Mouse (Mus musculus): ENCODE results near the gene Elmo1.

Gene Elmo1

DNA sequence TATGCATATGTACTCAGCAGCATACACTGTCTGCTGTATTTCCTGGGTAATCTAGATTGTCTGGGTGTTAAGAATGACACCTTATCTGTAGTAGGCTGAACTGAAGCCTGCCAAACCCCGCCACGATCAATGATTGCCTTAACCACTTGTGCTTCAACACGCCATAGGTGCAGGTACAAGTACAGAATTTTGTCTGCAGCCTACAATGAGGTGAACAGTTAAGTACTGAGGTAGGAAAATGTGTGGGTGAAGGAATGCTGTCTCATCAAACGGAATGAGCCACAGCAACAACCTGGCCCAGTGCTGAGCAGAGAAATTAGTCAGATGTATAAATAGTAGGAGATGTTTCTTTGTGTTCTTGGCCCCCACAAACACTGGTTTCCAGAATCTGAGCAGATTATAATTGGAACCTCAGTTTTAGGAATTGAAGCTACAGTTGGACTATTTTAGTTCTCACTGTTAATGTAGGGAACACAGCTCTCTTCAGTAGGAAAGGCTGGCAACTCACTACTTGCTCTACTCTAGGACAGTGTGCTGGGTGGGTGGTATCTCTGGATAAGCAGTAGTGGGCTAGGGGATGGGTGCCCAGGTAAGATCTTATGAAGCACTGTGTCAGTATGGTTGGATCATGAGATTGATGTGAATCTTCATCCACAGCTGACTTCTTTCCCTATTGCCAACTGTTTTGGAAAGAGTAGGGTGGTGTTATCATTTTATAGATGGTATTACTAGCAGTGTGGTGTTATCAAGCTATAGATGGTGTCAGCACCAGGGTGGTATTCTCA is 4.7 kb downstream of the Elmo1 start:
- DNase-seq, result no peak

GRCm38 (mm10) chr13:20097006-20097617 is 6.7 kb downstream of the Elmo1 start:
- no peak for DNase-seq

GRCm38 (mm10) chr13:20097934-20098593 is 7.7 kb downstream of the Elmo1 start:
- no peak for DNase-seq

GRCm38 (mm10) chr13:20098594-20098965 is 8.2 kb downstream of the Elmo1 start:
- DNase-seq, result no peak

DNA sequence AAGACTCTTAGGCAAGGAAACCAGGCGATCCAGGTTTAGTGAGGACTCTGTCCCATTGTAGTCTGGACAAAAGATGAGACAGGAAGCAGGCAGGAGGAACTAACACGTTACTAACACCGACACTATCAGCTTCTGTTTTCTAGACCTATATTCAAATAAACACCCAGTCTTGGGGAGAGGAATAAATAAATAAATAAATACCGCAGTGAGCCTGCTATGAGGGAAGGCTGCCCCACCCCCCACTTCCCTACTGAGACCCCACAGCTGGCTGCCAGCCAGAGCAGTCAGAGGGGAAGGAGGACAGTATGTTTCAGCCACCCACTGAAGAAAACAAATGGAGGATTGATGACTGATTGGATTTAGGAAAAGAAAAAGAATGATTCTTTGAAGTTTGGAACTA is 9.2 kb downstream of the Elmo1 start:
- DNase-seq, result peak; percentile 58

DNA sequence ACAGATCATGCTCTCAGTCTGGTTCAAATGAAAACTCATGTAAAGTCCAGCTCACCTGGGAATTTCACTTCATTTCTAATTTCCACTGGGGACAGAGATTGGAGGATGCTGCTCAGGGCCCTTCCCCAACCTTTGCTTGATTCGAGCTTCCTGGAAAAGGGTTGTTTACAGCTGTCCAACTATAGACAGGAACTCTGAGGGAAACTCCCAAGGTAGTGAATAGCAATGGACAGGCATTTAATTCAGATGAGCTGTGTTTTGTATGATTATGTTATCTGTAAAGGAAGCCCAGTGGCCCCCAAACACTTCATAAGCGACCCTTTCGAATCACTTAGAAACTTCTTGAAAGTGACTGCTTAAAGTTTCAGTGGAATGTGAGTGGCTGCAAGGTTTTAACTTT is 10.0 kb downstream of the Elmo1 start:
- DNase-seq, result no peak

- no peak for DNase-seq
Observed at GRCm38 (mm10) chr13:20101691-20102090, 11.3 kb downstream of the Elmo1 start.

GRCm38 (mm10) chr13:20104791-20105190 is 14.4 kb downstream of the Elmo1 start:
- DNase-seq, result no peak

DNA sequence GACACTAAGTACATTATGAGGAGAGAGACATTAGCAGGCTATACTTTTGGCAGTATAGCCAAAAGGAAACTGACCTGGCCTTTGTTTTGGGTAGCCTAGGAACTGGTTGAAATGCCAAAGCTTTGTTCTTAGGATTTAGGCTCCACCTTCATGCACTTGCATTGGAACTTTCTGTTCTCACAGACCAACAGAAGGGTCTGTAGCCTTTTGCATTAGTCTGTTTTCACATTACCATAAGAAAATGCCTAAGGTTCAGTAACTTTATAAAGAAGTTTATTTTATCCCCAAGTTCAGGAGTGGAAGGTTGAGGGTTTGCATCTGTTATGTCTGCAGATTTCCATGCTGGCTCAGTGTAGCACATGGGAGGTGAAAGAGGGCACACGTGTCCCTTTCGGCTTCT is 15.6 kb downstream of the Elmo1 start:
- peak; percentile 51 for DNase-seq

- peak; percentile 42 for DNase-seq
Observed at GRCm38 (mm10) chr13:20107953-20108498, 17.6 kb downstream of the Elmo1 start.

DNA sequence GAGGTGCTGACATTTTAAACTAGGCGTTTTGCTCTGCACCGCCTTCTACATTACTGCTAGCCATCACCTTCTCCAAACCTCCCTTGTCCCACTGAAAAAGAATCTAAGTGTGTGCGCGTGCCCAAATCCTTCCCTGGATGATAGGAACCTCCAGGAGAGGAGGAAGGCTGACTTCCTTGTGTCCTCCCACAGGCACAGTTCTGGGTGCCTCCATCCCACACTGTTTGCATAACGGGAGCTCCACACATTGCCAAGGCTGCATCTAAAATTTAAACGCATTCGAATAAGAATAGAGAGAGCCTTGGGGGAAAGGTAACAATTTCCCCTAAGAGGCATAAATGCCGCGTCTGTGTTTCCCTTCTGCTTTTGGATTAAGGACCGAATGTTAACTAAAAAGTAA is 18.6 kb downstream of the Elmo1 start:
- no peak for DNase-seq

DNA sequence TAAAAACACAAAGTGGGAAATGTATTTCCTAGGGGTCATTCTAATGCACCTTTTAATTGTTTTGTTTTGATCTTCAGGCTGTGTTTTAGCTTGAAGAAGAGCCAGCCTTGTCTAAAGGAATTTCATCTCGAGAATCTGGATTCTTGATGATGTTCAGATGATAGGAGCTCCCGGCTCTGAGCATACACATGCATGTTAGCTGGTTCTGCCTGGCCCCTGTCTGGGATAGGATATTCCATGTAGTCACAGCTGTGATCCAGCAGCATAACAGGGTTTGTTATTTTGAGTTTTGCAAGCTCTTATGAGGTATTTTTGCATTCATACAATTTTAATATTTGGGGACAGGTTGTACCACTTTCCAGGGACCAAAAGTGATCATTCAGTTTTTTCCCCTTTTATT is 19.1 kb downstream of the Elmo1 start:
- DNase-seq, result no peak

GRCm38 (mm10) chr13:20109987-20110680 is 19.7 kb downstream of the Elmo1 start:
- no peak for DNase-seq

GRCm38 (mm10) chr13:20111256-20111800 is 20.9 kb downstream of the Elmo1 start:
- DNase-seq, result no peak

DNA sequence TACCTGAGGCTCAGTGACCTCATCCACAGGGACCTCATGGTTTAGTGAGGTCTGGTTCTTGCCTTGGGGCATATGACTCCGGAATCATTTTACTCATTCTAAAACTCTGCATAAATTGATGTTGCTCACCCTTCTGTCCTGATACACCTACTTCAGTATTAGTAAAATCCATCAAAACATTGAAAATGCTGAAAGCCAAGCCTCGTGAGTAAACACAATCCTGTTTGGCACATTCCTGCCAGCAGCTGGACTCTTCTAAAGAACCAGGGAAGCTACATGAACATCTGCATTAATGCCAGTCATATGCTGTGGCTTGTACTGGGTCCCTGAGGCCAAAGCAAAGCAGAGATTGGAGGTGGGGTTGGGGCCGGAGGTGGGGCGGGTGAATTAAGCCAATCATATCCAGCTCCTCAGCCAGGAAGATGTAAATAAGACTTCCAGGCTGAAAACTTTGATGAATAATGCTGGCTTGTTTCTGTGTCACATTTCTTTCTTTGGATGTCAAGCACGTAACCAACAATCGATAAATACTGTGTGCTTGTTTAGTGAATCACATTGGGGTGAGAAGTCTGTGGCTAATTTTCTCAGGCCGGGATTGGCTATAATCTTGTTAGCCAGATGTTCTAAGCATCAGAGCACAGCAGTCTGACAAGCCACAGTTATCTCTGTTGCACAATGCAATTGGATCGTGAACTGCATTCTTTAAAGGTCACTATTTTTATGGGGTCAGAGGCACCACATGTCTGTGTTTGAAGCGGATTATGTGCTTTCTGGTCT is 24.9 kb downstream of the Elmo1 start:
- DNase-seq, result peak; percentile 53

DNA sequence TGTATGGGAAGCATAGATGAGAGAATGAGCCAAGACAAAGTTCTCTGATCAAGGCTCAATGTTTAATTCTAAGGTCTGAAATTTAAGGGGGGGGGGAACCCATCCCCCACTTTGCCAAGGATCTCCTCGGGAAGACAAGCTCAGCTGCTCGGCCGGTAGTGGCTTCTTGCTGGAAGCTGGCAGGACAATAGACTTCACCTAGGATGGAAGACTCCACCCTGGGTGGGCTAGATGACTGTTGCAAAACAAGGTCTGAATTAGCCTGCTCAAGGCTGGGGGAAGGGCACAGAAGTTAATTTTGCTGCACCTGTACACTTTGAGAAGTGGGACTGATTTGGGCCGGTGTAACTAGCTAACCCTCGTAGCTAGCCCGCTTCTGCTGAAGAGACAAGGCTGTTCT is 25.6 kb downstream of the Elmo1 start:
- no peak for DNase-seq

- DNase-seq, result peak; percentile 69
Observed at GRCm38 (mm10) chr13:20116868-20117510, 26.6 kb downstream of the Elmo1 start.

DNA sequence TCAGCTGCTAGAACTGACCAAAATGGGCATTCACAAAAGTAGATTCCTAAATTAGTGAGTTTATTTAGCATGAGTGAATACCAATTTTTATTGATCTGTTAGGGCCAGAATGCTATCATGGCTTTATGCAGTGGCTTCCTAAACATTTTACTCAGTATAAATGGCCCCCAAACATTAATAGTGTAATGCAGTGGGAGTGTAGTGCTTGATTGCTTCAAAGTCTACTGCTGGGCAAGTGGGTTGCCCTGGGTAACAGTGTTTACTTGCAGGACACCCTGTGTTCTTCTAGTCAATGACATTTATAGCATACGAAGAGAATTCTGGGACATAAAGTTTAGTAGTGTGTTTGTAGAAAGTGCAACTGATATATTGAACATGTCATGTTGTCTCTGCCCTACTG is 27.3 kb downstream of the Elmo1 start:
- DNase-seq, result no peak

DNA sequence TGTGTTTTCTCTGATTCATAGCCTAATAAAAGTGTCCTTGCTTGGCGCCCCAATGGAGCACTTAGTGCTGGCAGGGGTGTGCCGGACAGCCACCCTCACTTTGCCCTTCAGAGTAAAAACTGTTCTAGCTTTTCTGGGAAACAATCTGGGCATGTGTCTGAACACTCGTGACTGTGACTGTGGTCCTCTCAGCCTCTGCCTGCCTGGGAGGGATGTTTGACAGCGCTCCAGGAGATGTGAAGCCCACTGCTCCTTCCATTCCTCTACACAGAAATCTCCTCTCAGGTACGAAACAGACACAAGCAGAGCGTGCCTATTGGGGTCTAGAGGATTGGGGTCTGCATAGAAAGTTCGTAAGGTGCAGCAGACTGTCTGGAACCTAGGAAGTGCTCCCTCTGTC is 28.5 kb downstream of the Elmo1 start:
- DNase-seq, result no peak

DNA sequence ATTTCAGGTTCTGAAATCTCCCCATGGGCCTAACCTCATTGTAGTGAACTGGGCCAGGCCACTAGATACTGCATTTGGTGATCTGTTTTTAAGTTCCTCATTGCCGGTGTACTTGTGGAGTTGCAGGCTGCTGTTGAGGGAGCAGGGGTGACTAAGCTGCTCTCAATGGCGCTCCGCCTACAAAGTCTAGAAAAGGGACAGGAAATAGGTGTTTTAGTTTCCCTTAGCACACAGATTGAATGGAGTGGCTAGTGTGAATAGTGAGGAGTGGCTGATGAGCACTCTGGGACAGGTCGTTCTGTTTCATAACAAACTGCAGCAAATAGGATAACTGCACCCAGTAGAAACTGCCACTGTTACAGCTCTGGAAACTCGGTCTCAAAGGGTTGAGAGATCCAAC is 30.3 kb downstream of the Elmo1 start:
- peak; percentile 71 for DNase-seq

DNA sequence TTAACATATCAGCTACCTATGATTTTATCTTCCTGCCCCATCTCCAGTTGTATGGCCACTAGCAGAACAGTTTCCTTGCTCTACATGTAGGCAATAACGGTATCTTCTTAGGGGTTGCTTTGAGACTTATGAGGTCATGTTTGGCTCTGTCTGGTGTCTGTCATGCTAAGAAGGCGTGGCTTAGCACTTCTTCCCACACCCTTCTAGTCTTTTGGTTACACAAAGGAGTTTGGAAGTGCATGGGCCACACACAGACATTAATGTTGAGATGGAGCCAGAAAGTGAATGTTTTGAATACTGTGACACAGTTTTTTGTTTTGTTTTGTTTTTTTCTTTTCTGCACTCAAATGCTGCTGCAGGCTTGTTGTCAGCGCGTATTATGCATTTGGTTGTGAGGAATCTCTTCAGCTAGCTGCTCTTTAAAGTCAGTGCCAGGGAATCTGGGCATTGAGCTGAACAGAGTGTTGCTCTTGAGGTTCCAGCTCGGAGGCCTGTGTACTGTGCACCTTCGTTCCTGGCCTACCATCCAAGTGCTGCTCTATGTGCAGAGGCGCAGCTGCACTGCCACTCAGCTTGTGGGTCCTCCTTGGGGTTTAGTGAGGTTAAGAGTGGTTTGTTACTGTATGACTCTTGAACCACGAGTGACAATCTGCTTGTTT is 31.1 kb downstream of the Elmo1 start:
- DNase-seq, result peak; percentile 63
